Mouse (Mus musculus): Measurements from ENCODE around the gene Olfr498. TPM values are rescaled to one million over a fixed set of nuclear protein-coding genes. Genes with fewer than 3 reads are reported as not detected.

Gene Olfr498
- not detected for total RNA-seq (2023)

GRCm38 (mm10) chr7:108465026-108465425, at the start of gene Olfr498:
Gene Olfr498, plus strand, starts transcription at chr7:108465326.

GRCm38 (mm10) chr7:108420121-108420520, 45.0 kb upstream of the Olfr498 start, which contains the start of gene Olfr497:
Gene Olfr497, plus strand, starts transcription at chr7:108420421.

Other genes starting within 250 kb of the Olfr498 start
- gene Olfr488, start 207.0 kb upstream of the Olfr498 start, total RNA-seq (2023): not detected
- gene Olfr490, start 176.4 kb upstream of the Olfr498 start, total RNA-seq (2023): not detected
- gene Olfr491, start 151.9 kb upstream of the Olfr498 start, total RNA-seq (2023): not detected
- not detected for gene Olfr492, start 141.7 kb upstream of the Olfr498 start, total RNA-seq (2023)
- not detected for gene Olfr493, start 118.3 kb upstream of the Olfr498 start, total RNA-seq (2023)
- gene Olfr494, start 100.0 kb upstream of the Olfr498 start, total RNA-seq (2023): not detected
- not detected for gene Olfr495, start 72.2 kb upstream of the Olfr498 start, total RNA-seq (2023)
- gene Olfr497, start 44.9 kb upstream of the Olfr498 start, total RNA-seq (2023): not detected
- gene Olfr502, start 59.7 kb downstream of the Olfr498 start, total RNA-seq (2023): not detected
- not detected for gene Olfr503, start 79.2 kb downstream of the Olfr498 start, total RNA-seq (2023)
- not detected for gene Olfr504, start 100.5 kb downstream of the Olfr498 start, total RNA-seq (2023)
- gene Olfr506, start 145.5 kb downstream of the Olfr498 start, total RNA-seq (2023): not detected
- gene Olfr507, start 156.5 kb downstream of the Olfr498 start, total RNA-seq (2023): not detected
- gene Olfr508, start 164.7 kb downstream of the Olfr498 start, total RNA-seq (2023): not detected
- not detected for gene Olfr509, start 186.6 kb downstream of the Olfr498 start, total RNA-seq (2023)
- gene Olfr510, start 201.1 kb downstream of the Olfr498 start, total RNA-seq (2023): not detected
- not detected for gene Olfr512, start 248.0 kb downstream of the Olfr498 start, total RNA-seq (2023)